Mouse (Mus musculus) thymus, postnatal 36 days (tissue): ENCODE data around the gene Satb2.

Source experiments
- DNase-seq, 2 experiments: peaks; one replicate each; pipeline ENCODE4 v3.0.0; 2022; ENCODE audit warnings: mixed read lengths in 2 of 2

Gene Satb2

DNA sequence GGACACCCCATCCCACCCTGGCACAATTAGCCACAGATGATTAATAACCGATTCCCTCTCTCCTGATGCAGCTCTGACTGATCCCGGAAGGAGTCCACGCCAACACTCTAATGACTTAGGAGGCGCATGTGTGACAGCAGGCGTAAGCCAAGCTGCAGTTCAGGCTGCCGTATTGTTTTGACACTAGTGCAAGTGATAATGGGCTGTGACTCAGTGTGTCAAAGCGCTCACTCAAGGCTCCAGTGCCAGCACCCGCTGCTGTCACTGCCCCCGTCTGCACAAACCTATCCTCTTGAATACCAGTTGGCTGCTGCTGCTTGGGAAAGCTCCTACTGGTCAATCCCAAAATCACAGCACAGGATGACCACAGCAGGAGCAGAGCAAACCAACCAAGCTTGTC is 49.7 kb downstream of the Satb2 start:
- DNase-seq, result no peak

- no peak for DNase-seq
These were observed 58.0 kb downstream of the Satb2 start for GRCm38 (mm10) chr1:56920472-56920871.

- no peak for DNase-seq
These were observed 64.2 kb downstream of the Satb2 start for GRCm38 (mm10) chr1:56914279-56914678.

GRCm38 (mm10) chr1:56900706-56901287 is 77.7 kb downstream of the Satb2 start:
- DNase-seq, result no peak

GRCm38 (mm10) chr1:56900187-56900586 is 78.3 kb downstream of the Satb2 start:
- no peak for DNase-seq

DNA sequence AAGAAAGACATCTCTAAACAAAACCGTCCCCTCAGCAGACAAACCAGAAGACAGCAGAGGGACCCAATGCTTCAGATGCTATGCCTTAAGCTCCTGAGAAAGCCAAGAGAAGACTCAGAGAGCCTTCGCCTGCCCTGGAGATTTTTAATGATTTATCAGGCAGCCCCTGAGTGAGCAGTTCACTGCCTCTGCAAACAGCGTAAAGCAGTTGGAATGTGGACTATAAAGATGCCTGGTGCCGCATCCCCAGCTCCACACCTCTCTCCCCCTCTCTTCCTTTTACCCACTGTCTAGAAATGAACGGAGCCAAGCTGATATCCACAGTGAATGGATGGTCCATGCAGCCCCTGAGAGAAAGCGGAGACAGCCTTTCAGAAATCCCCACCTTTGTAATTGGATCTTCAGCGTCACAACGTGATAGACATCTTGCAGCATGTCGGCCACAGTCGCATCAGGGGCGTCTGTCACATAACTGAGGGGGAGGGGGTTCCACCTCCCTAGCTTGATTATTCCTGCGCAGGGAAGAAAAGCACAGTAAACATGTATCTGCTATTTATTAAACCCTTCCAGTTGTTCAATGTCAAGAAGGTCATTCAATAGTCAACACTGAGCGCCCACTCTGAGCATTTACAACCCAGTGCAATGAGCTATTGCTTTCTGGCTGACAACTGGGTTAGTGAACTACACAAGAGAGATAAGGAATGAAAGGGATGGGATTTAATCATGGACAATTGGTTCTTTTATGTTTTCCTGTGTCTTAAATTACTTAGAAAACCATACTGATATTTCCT is 79.6 kb downstream of the Satb2 start:
- DNase-seq, result no peak

- no peak for DNase-seq
These were observed 80.8 kb downstream of the Satb2 start for GRCm38 (mm10) chr1:56897492-56898180.

DNA sequence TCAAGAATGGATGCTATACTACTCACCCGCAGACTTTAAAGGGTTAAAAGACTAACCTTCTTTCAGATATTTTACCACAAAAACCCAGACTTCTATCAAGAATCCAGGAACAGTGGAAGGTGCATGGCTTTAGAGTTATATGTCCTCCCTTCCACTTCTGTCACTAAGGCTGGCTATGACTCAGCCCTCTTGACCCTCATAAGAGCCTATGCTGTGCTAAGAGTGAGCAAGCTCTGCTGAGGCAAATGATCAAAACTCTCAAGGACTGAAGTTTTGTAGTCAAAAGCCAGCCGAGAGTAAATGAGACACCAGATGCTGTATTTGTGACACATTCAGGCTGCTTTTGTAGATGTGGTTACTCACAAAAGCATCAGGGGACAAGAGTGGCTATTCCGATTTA is 81.8 kb downstream of the Satb2 start:
- no peak for DNase-seq

DNA sequence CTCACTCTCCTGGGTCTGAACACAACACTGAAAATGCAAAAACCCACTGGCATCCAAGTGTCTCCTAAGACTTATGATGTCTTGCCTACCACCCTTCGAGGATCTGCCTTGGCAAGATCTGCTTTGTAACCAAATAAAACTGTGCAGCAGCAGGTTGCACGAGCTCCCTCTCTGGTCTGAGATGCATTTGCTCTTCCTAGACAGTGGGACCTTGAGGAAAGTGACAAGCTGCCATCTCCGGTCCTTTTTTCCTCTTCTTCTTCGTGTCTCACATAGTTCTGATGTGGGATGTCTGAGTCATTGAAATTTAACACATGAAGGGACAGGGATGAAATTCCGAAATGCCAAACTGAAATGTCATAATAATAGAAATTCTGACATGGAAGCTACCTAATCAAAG is 85.7 kb downstream of the Satb2 start:
- no peak for DNase-seq

- no peak for DNase-seq
These were observed 89.5 kb downstream of the Satb2 start for GRCm38 (mm10) chr1:56888939-56889338.

GRCm38 (mm10) chr1:56887524-56887923 is 90.9 kb downstream of the Satb2 start:
- no peak for DNase-seq

- no peak for DNase-seq
These were observed 107.0 kb downstream of the Satb2 start for GRCm38 (mm10) chr1:56871485-56871884.

DNA sequence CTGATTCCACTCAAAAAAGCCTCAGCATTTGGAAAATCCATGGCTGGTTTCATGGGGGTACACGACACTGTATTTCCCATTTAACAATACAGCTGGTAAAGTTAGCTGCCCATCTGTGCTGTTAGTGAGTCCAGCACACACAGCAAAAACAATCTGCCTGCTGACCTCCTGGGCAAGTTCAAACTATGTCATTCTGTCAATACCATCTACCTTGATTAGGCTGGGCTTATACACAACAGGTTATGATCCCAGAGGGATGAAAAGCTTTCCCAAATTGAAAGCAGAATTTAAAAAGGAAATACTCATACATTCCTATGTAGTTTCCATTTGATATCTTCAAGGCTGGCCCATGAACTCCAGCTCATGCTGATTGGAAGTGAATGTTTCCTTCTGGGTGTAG is 113.2 kb downstream of the Satb2 start:
- DNase-seq, result no peak

DNA sequence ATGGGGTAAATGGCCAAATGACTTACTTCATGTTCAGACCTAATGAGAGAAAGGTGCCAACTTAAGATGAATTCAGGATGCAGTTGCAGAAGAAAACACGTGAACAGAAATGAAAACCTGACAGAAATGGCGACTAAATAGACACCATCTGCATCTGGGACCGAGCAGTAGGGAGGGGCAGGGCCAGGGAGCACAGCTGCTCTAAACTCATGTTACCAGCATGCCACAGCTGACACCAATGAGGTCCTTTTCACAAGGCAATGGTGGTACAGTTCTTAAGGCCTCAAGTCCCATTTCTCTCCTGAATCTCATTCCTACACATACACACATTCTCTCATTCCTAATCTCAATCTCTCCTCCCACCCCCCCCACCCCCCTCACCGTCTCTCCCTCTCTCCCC is 115.7 kb downstream of the Satb2 start:
- no peak for DNase-seq

GRCm38 (mm10) chr1:56857202-56857601 is 121.2 kb downstream of the Satb2 start:
- no peak for DNase-seq

DNA sequence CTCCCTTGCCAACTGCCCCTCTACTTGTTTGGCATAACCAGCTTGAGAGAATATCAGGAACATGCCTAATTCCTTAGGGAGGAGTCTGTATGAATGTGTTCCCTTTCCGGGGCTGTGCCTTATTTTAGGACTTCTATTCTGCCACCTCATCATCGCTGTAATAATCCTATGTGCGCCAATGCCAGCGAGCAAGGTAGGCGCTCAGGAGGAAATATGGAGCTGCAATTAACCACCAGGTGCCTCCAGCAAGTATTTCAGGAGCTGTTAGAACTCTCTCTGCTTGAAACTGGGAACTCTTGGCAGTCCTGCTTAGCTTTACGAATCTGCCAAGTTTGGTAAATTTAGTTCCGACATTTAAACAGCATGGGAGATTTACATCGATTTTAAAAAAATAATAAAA is 128.0 kb downstream of the Satb2 start:
- no peak for DNase-seq

DNA sequence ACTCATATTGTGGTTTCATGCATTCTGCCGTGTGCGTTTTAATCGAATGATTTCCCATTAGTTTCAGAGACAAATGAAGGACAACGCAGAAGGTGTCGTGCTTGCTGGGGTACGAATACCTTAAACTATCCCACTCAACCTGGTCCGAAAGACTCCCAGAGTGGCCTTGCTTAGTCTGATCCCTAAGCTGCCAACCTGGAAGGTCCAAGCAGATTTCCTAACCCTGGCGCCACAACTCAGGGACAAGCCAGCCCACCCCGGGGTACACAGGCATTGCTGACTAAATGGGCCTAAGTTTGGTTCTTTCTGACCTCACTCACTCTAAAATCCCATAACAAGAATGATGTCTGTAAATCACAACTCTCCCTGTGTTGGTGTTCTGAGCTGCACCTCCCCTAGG is 132.1 kb downstream of the Satb2 start:
- DNase-seq, result no peak

- DNase-seq, result no peak
These were observed 132.8 kb downstream of the Satb2 start for GRCm38 (mm10) chr1:56845523-56846118.

DNA sequence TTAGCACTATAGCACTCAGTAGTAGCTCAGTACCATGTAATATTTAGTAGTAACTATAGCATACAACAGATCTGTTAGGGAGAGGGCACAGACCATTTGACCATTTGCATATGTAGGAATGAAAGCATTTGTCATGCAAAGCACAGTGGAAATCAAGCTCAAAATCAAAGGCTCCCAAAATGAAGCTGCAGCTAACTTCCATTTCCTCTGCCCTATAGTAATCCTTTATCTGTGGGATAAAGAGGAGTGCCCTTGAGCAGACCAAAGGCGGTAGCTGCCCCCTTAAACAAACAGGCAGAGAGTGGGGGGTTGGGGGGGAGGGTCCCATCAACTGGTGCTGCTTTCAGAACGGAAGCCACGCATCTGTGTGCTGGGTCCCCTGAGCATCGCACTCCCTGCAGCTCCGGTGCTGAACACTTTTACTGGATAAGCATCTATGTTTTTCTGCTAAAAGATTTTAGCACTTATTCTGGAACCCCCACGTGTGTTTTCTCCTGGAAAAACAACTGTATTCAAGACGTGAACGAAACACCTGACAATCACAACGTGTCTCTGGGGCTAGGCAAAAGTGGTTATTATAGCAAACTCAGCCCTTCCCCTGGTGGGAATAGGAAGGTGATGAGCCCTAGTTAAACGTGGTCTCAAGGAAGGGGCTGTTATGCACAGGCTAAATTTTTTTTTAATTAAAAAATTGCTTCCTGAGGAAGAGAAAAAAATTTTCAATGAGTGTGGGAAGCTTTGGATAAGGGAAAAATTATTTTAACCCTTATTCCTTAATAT is 133.7 kb downstream of the Satb2 start:
- no peak for DNase-seq

DNA sequence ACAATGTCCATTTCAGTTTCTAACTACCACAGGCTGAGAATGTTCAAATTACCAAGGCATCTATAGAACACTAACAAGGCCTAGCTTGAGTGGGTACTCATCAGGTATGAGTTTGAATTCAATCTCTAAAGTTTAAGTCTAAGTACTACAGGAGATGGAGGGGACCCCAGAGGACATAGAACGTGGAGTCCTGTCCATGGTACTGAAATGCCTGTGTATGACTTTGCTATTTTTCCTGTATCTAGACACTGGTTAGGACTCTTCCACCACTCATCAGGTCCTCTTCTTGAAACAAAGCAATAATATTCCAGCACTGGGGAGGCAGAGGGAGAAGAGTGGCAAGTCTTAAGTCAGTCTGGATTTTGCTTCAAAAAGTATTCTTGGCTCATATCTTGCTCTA is 139.5 kb downstream of the Satb2 start:
- no peak for DNase-seq

- no peak for DNase-seq
These were observed 144.2 kb downstream of the Satb2 start for GRCm38 (mm10) chr1:56833984-56834900.

- DNase-seq, result no peak
These were observed 145.1 kb downstream of the Satb2 start for GRCm38 (mm10) chr1:56833307-56833706.
